Mouse (Mus musculus): Measurements from ENCODE around the gene Ccnd2. TPM values are rescaled to one million over a fixed set of nuclear protein-coding genes. Genes with fewer than 3 reads are reported as not detected.
A peak's percentile ranks its signal among the peaks of the same experiment; 100 is the strongest.

Ccnd2 gene
- total and polyA plus RNA-seq, 2 experiments from 2014 or later = 31.1 to 383 TPM

DNA sequence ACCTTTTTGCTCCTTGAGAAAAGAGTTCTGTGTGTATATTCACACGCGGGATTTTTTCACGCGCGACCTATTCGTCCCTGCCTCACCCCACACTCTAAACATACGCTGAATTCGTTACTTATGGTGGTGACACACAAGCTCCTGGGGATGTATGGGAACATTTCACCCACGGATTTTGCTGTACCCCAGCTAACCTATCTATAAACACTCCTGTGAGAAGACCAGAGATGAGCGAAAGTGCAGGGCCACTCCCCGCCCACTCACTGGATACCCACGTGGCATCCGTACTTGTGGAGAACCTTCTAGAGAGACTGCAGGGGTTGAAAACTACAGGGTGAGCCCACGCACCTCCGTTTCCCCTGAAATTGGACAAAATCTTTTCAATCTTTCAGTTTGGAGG is 3.5 kb upstream of the Ccnd2 start:
- Histone ChIP-seq H3K4me3 (ENCODE audit: low read depth, low read length) (peak overlapping the region; percentile 77), H3K9ac (replicated peaks; ENCODE audit: low read depth, low read length) (peak overlapping the region; percentile 57), H3K27ac (ENCODE audit: low read depth) (peak overlapping the region; percentile 83), H3K27me3 (ENCODE audit: control insufficient read depth, insufficient read depth, low read length) (0 out of 2 replicates have a peak, but pooled peaks cover 3% of the 10 kb centered on the region), H3K9me3 (replicated peaks; ENCODE audit: control insufficient read depth, low read length) (no peaks in the 10 kb centered on the region), H3K36me3 (replicated peaks; ENCODE audit: control insufficient read depth, insufficient read depth, low read length) (no peaks in the 10 kb centered on the region), H3K4me1 (ENCODE audit: control insufficient read depth, insufficient read depth) (peaks cover 27% of the 10 kb centered on the region), H3K4me2 (ENCODE audit: low read depth, low read length) (peak overlapping the region; percentile 95)
- 4% methylated on average over 15 of the region's 15 CpGs for WGBS
- DNase-seq (ENCODE audit: low spot score) (peak; percentile 18), ATAC-seq (ENCODE audit: insufficient read depth, low read depth) (no peak)
- TF ChIP-seq CTCF (IDR thresholded peaks at IDR 0.05; ENCODE audit: low read depth) = no peak
- no peak for TF ChIP-seq EP300 (IDR thresholded peaks at IDR 0.05; ENCODE audit: low read depth)

DNA sequence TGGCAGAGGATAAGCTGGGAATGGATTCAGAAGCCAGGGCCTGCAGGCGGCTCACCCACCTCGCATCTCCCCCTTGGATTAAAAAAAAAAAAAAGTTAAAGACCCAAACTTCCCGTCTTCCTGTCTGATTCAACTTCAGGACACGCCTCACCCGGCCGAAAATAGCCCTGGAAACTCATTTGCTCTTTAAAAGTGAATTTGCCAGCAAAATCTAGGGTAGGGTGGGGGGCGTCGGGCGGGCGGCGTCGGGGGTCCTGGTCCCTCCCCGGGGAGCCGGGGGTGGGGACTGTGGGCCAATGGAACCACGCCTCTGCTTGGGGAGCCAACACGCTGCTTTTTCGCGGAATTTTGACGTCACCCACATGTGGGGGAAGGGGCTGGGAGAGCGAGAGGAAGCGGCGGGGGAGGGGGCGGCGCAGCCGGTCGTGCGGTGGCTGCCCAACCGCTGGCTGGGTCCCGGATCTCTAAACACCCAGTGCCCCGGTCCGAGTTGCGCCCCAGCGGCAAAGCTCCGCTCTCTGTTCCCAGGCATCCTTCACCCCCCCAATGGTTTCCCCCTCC is 2.8 kb upstream of the Ccnd2 start:
- TF ChIP-seq EP300 (IDR thresholded peaks at IDR 0.05; ENCODE audit: low read depth) (no peak; the same call in 1 of the 2 replicates), CTCF (IDR thresholded peaks at IDR 0.05; ENCODE audit: low read depth) (no peak)
- 0 out of 2 replicates have a peak, but pooled peaks cover 3% of the 10 kb centered on the region for H3K27me3 ChIP-seq (ENCODE audit: control insufficient read depth, insufficient read depth, low read length)
- peak overlapping the region; percentile 95 for H3K4me2 ChIP-seq (ENCODE audit: low read depth, low read length)
- H3K9me3 ChIP-seq (replicated peaks; ENCODE audit: control insufficient read depth, low read length) = no peaks in the 10 kb centered on the region
- peak overlapping the region; percentile 77 for H3K4me3 ChIP-seq (ENCODE audit: low read depth, low read length)
- peak overlapping the region; percentile 83 for H3K27ac ChIP-seq (ENCODE audit: low read depth)
- peak overlapping the region; percentile 57 for H3K9ac ChIP-seq (replicated peaks; ENCODE audit: low read depth, low read length)
- under 1% methylated on average over 34 of the region's 34 CpGs for WGBS
- DNase-seq (ENCODE audit: low spot score) (peak; percentile 59), ATAC-seq (ENCODE audit: insufficient read depth, low read depth) (peak; percentile 28)
- no peaks in the 10 kb centered on the region for H3K36me3 ChIP-seq (replicated peaks; ENCODE audit: control insufficient read depth, insufficient read depth, low read length)
- H3K4me1 ChIP-seq (ENCODE audit: control insufficient read depth, insufficient read depth) = peaks cover 27% of the 10 kb centered on the region

DNA sequence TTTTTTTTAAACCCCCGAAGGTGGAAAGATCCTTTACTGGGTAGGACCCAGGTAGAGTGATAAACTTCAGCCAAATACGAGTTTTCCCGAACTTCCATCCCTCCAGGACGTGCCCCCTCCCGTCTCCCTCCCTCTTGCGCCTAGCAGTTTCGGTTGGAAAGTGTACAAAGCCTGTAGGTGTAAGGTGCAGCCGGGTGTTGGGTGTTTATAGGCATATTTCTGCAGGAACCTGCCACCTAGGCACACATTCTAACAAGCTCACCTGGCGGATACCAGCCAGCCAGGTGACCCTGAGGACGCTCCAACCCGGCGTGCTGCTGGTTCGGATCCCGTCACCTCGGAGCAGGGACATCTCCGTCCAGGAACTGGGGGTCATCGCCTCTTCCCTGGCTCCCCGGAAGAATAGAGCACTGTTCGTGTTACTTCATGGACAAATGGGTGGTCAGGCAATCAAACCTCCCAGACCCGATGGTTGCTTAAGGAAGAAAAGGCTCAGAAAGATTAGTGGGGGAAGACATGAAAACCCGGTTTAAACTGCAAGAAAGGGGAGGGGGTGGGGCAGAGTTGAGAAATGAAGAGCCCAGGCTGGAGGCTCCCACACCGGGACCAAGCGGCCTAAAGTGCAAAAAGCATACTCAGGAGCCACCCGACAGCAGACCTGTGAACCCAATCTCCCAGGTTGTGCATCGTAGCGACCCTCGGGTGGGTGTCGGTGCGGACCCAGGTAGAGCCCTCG is 2.1 kb upstream of the Ccnd2 start:
- Histone ChIP-seq H3K36me3 (replicated peaks; ENCODE audit: control insufficient read depth, insufficient read depth, low read length) (no peaks in the 10 kb centered on the region), H3K9me3 (replicated peaks; ENCODE audit: control insufficient read depth, low read length) (no peaks in the 10 kb centered on the region), H3K27me3 (ENCODE audit: control insufficient read depth, insufficient read depth, low read length) (0 out of 2 replicates have a peak, but pooled peaks cover 3% of the 10 kb centered on the region), H3K27ac (ENCODE audit: low read depth) (peak overlapping the region; percentile 83), H3K9ac (replicated peaks; ENCODE audit: low read depth, low read length) (peak overlapping the region; percentile 57), H3K4me1 (ENCODE audit: control insufficient read depth, insufficient read depth) (peaks cover 27% of the 10 kb centered on the region), H3K4me3 (ENCODE audit: low read depth, low read length) (peak overlapping the region; percentile 77), H3K4me2 (ENCODE audit: low read depth, low read length) (peak overlapping the region; percentile 95)
- no peak for ATAC-seq (ENCODE audit: insufficient read depth, low read depth)
- WGBS = under 1% methylated on average over 30 of the region's 30 CpGs
- TF ChIP-seq CTCF (IDR thresholded peaks at IDR 0.05; ENCODE audit: low read depth) = no peak
- no peak for TF ChIP-seq EP300 (IDR thresholded peaks at IDR 0.05; ENCODE audit: low read depth)
- DNase-seq (ENCODE audit: low spot score) = no peak

DNA sequence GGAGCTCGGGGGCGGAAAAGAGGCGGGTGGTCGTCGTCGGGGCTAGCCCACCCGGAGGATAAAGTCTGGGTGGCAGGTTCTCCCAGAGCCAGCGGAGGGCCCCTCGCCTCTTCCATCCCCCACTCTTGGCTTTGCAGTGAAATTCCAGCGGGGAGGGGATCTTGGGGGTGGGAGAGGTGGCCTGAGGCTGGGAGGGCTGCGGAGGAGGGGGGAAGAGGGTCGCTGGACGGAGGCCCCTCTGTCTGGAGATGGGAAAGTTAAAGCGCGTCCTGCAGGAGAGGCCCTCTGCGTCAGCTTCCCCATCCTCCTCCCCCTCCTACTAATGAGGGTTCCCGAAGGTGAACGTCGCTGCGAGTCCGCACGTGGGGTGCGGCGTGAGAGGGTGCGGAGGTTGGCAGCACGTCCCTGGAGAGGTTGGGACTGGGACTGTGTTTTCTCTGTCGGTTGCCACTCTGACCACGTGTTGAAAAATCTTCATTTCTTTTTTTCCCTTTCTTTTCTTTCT is 1.4 kb upstream of the Ccnd2 start:
- TF ChIP-seq CTCF (IDR thresholded peaks at IDR 0.05; ENCODE audit: low read depth) (no peak), EP300 (IDR thresholded peaks at IDR 0.05; ENCODE audit: low read depth) (no peak)
- no peaks in the 10 kb centered on the region for H3K9me3 ChIP-seq (replicated peaks; ENCODE audit: control insufficient read depth, low read length)
- peak overlapping the region; percentile 77 for H3K4me3 ChIP-seq (ENCODE audit: low read depth, low read length)
- DNase-seq (ENCODE audit: low spot score) (peak; percentile 54), ATAC-seq (ENCODE audit: insufficient read depth, low read depth) (no peak)
- WGBS = under 1% methylated on average over 27 of the region's 28 CpGs
- H3K4me2 ChIP-seq (ENCODE audit: low read depth, low read length) = peak overlapping the region; percentile 95
- peak overlapping the region; percentile 83 for H3K27ac ChIP-seq (ENCODE audit: low read depth)
- H3K4me1 ChIP-seq (ENCODE audit: control insufficient read depth, insufficient read depth) = peaks cover 30% of the 10 kb centered on the region
- H3K9ac ChIP-seq (replicated peaks; ENCODE audit: low read depth, low read length) = peak overlapping the region; percentile 57
- 0 out of 2 replicates have a peak, but pooled peaks cover 3% of the 10 kb centered on the region for H3K27me3 ChIP-seq (ENCODE audit: control insufficient read depth, insufficient read depth, low read length)
- no peaks in the 10 kb centered on the region for H3K36me3 ChIP-seq (replicated peaks; ENCODE audit: control insufficient read depth, insufficient read depth, low read length)

DNA sequence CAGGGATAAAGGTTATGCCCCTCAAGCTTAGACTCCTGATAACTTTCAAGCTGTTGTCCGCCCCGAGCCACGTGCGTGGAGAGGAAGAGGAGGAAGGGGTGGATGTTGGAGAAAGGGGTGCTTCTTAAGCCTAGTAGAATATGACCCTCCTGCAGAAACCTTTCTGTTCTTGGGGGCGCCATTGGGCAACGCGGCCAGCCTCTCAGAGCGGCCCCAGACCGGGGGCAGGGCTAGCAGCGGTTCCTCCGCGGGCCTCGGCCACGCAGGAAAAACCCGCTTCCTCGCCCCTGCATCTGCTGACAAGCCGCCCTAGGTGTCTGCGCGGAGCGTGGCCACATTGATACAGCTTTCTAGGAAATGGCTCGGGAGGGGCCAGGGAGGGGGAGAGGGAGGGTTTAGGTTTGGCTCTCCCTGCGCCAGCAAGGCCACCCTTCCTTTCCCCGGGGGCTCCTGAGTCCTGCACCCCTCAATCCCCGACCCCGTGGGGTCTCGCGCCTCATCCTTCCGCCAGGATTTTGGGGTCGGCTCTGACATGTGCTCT is 358 bp downstream of the Ccnd2 start:
- H3K27ac ChIP-seq (ENCODE audit: low read depth) = peak overlapping the region; percentile 84
- DNase-seq (ENCODE audit: low spot score) (peak; percentile 23), ATAC-seq (ENCODE audit: insufficient read depth, low read depth) (no peak)
- peaks cover 32% of the 10 kb centered on the region for H3K4me1 ChIP-seq (ENCODE audit: control insufficient read depth, insufficient read depth)
- TF ChIP-seq CTCF (IDR thresholded peaks at IDR 0.05; ENCODE audit: low read depth) (no peak), EP300 (IDR thresholded peaks at IDR 0.05; ENCODE audit: low read depth) (no peak)
- under 1% methylated on average over 29 of the region's 29 CpGs for WGBS
- peak overlapping the region; percentile 77 for H3K4me3 ChIP-seq (ENCODE audit: low read depth, low read length)
- no peaks in the 10 kb centered on the region for H3K9me3 ChIP-seq (replicated peaks; ENCODE audit: control insufficient read depth, low read length)
- H3K9ac ChIP-seq (replicated peaks; ENCODE audit: low read depth, low read length) = peak overlapping the region; percentile 40
- peak overlapping the region; percentile 95 for H3K4me2 ChIP-seq (ENCODE audit: low read depth, low read length)
- H3K36me3 ChIP-seq (replicated peaks; ENCODE audit: control insufficient read depth, insufficient read depth, low read length) = no peaks in the 10 kb centered on the region
- H3K27me3 ChIP-seq (ENCODE audit: control insufficient read depth, insufficient read depth, low read length) = 0 out of 2 replicates have a peak, but pooled peaks cover 3% of the 10 kb centered on the region

Data from heart, postnatal 0 days (tissue).